Mouse (Mus musculus): Measurements from ENCODE around the gene Gm28047.

DNA sequence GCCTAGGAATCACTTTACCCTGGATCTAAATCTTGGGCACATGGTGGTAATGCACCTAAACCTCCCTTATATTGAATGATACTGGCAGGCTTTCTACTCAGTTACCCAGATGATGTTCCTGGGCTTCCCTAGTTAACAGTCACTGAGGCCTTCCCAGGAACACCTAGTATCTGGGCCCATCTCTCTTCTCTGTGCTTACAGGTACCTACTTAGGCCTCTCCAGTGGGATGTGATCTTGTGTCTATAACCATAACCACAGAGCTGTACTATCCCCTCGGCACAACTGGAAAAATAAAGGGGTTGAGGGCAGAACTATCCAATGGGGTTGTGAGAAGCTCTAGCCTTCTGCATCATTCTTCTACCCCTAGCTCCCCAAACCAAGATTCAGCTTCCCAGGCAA is 118.0 kb downstream of the Gm28047 start:
- TF ChIP-seq CTCF (IDR thresholded peaks at IDR 0.05; ENCODE audit: borderline replicate concordance, insufficient read depth, low read depth, low read length) = no peak
- no peak for TF ChIP-seq POLR2A (IDR thresholded peaks at IDR 0.05; ENCODE audit: borderline replicate concordance, insufficient read depth, low read length)
